Mouse (Mus musculus): Measurements from ENCODE around the gene Anln.
"Not testable (repeated sequence)": the region's sequence is repeated elsewhere in the genome, so short reads cannot be mapped to it uniquely, and the experiment has no call there.

Anln gene

DNA sequence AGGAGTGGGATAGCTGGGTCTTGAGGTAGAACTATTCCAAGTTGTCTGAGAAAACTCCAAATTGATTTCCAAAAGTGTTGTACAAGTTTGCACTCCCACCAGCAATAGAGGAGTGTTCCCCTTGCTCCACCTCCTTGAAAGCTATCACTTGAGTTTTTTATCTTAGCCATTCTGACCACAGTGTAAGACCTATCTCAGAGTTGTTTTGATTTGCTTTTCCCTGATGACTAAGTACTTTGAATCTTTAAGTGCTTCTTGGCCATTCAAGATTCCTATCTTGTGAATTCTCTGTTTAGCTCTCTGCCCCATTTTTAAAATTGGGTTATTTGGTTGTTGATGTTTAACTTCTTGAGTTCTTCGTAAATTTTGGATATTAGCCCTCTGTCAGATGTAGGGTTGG lies 69.9 kb downstream of the Anln start:
- DNase-seq = no peak

DNA sequence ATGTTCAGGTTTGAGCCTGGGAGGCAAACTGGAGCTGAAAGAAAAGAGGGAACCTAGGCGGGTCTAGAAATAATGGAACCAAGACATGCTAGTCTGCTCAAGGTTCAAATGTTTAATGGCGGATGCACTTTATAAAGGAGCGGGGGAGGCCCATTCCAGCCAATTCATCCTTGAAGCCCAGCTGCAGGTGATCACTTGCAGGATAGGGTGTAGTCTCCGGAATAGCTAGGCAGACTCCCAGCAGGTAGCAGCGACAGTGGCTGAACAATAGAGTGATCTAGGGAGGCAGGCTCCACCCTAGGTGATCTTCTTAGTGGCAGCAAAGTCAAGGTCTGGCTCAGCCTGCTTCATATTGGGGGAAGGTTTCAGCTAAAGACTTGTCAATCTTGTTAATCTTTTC lies 72.9 kb downstream of the Anln start:
- not testable (repeated sequence) for DNase-seq

DNA sequence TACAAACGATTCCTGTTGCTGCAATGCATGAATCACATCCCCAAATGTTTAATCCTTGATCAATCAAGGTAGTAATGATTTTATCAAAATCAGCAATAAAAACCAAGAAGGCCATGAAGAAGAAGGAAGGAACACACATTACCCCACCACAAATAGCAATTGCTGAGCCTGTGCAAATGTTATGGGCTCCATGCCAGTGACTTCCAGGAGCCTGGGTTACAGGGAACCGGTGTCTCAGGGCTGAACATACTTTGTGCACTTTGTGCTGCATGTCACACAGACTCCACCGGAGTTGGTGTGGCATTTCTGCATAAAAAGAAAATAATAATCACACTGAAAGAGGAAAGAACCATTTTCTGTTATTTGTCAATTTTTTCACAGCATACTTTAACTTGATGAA lies 74.9 kb downstream of the Anln start:
- DNase-seq = no peak

DNA sequence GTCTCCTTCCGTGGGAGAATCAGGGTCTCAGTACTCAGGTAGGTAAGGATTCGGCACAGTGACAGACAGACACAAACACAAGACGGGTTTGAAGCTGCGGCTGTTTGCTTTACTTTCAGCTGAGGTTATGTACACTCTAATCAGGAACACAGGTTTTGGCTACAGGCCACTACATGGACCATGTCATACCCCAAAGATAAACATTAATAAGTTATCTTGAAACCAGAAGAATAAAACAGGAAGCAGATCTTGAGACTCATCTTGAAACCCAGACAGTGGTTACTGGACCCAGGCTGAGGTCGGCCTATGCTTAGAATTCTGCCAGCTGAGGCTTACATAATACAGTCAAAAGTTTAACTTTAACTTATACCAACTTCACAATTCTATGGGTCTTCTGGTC lies 75.8 kb downstream of the Anln start:
- DNase-seq = peak in 1 of 2 experiments; percentile 57

DNA sequence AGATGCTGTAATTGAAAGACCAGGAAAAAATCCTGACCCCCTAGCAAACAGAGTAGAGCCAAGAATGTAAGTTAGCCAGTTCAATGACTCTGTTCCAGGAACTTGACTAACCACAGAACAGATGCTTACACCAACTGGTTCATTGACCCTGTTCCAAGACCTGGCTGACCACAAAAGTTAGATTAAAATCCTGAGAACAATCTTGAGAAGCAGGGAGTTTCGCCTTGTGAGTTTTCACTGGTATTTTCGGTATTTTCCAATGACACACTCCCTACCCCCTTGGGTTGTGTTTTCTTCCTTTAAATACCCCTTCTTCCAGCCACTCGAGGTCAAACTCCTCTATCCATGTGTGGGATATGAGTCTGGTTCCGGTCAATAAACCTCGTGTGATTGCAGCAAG lies 79.3 kb downstream of the Anln start:
- DNase-seq = peak in 1 of 2 experiments; percentile 28

DNA sequence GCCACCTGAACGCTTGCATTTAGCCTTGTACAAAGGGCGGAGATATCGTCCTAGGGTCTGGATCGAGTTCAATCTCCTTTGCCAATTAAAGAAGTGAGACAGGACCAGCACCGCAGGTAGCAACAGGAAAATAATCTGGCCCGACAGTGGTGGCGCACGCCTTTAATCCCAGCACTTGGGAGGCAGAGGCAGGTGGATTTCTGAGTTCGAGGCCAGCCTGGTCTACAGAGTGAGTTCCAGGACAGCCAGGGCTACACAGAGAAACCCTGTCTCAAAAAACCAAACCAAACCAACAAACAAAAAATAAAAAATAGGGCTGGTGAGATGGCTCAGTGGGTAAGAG lies 81.1 kb downstream of the Anln start:
- DNase-seq = not testable (repeated sequence)

DNA sequence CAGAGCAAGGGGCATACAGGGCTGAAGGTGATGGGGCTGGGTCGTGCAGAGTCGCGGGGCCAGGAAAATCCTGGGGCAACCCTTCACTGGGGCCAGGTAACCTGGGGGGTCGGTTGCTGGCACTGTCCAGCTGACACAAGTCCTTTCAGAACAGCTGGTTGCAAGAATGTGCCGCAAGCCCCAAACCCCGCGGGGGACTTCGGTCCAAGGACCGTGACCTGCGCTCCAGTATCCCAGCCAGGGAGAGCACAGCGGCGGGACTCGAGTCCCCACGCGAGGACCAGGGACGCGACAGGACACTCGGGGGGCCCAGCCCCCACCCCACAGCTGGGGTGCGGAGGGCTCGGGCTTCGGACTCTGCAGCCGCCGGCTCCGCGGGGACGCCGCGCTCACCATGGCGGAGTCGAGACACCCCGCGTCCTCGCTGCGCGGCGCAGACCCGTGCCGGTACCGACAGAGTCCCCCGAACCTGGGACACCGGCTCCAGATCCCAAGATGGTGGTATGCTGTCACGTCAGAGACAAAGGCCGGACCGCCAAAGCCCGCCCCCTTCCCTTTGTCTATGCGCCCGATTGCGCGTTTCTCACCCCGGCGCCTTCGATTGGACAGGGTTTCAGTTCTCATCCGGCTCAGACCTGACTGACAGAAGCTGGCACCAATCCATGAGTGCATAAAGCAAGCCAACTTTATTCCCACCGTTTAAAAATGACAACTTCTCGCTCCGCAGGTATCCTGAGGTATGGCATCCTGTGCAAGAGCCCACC lies 81.7 kb downstream of the Anln start, which contains the start of gene Zfp810:
Gene Zfp810 (minus strand): TSS at position 493 of the 764 bp plus-strand sequence.
- peak; percentile 96 to 97 for DNase-seq

DNA sequence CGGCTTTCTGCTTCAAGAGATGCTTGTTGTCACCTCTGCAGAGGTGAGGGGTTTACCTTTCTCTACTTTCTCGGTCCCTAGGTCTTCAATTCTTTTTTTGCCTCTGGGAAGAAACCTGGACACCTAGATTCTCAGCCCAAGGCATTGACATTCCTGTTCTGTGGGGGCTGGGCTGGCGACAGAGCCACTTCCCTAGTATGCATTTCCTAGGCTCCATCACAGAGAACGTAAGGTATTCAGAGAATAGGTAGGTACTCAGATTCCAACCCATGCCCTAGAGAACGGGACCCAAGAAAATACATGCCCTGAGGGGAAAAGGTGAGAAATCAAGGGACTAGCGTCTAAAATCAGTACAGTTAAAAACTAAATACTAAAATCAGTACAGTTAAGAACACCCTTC lies 82.3 kb downstream of the Anln start:
- DNase-seq = no peak

DNA sequence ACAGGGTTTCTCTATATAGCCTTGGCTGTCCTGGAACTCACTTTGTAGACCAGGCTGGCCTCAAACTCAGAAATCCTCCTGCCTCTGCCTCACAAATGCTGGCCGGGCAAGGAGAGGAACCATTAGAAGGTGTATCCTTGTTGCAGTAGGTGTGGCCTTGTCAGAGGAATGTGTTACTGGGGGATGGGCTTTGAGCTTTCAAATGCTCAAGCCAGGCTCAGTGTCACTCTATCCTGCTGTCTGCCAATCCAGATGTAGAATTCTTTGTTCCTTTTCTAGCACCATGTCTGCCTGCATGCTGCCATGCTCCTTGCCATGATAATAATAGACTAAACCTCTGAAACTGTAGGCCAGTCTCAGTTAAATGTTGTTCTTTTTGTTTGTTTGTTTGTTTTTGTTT lies 86.8 kb downstream of the Anln start:
- DNase-seq = no peak

Measured in lung, adult 18-20 months (tissue).